Mouse (Mus musculus) layer of hippocampus, postnatal 14 days (tissue): ENCODE data around the gene Gmeb2. TPM values are rescaled to one million over a fixed set of nuclear protein-coding genes. Genes with fewer than 3 reads are reported as not detected.

Experiments used
- DNase-seq, 2 experiments: peaks; one replicate each; pipeline ENCODE4 v3.0.0; 2021 to 2022; ENCODE audit warnings: low spot score in 2 of 2, mixed read lengths in 1 of 2
- total RNA-seq, 2 experiments: library from RNA; stranded (reverse); gene quantifications; 2 replicates each; pipeline ENCODE4 v1.2.3; 2021

The Gmeb2 gene
- total RNA-seq, 2 experiments from 2014 or later: 16.3 to 20.1 TPM

- DNase-seq: no peak
These were observed 10.0 kb downstream of the Gmeb2 start for GRCm38 (mm10) chr2:181277866-181278265.

- DNase-seq: no peak
These were observed 11.1 kb downstream of the Gmeb2 start for GRCm38 (mm10) chr2:181276766-181277165.

GRCm38 (mm10) chr2:181274639-181275038 lies 13.2 kb downstream of the Gmeb2 start:
- DNase-seq: no peak

- no peak for DNase-seq
These were observed 14.0 kb downstream of the Gmeb2 start for GRCm38 (mm10) chr2:181273829-181274228.

GRCm38 (mm10) chr2:181272092-181272491 lies 15.7 kb downstream of the Gmeb2 start:
- DNase-seq: no peak

- DNase-seq: no peak
These were observed 21.0 kb downstream of the Gmeb2 start for GRCm38 (mm10) chr2:181266839-181267238.

GRCm38 (mm10) chr2:181253248-181253647 lies 34.6 kb downstream of the Gmeb2 start:
- no peak for DNase-seq

GRCm38 (mm10) chr2:181251841-181252240 lies 36.0 kb downstream of the Gmeb2 start:
- DNase-seq: no peak

GRCm38 (mm10) chr2:181249217-181249616 lies 38.6 kb downstream of the Gmeb2 start:
- DNase-seq: no peak

- no peak for DNase-seq
These were observed 42.8 kb downstream of the Gmeb2 start for GRCm38 (mm10) chr2:181245031-181245430.

GRCm38 (mm10) chr2:181243706-181244394 lies 44.0 kb downstream of the Gmeb2 start:
- no peak for DNase-seq

GRCm38 (mm10) chr2:181242314-181242665 lies 45.5 kb downstream of the Gmeb2 start:
- DNase-seq: no peak

- no peak for DNase-seq
These were observed 46.1 kb downstream of the Gmeb2 start, which contains the start of gene Helz2 for GRCm38 (mm10) chr2:181241602-181242313. Helz2 (minus strand) TSS chr2:181242027.

GRCm38 (mm10) chr2:181240806-181241440 lies 46.9 kb downstream of the Gmeb2 start:
- DNase-seq: no peak

- DNase-seq: no peak
These were observed 48.6 kb downstream of the Gmeb2 start for GRCm38 (mm10) chr2:181239261-181239660.

- no peak for DNase-seq
These were observed 49.0 kb downstream of the Gmeb2 start for GRCm38 (mm10) chr2:181238861-181239260.

GRCm38 (mm10) chr2:181238091-181238610 lies 49.7 kb downstream of the Gmeb2 start:
- DNase-seq: no peak

GRCm38 (mm10) chr2:181237251-181238014 lies 50.4 kb downstream of the Gmeb2 start:
- DNase-seq: no peak

- DNase-seq: no peak
These were observed 51.9 kb downstream of the Gmeb2 start for GRCm38 (mm10) chr2:181235681-181236566.

GRCm38 (mm10) chr2:181234680-181235079 lies 53.2 kb downstream of the Gmeb2 start:
- no peak for DNase-seq
